Mouse (Mus musculus) MEL (cell line): ENCODE measurements around the gene Casz1. TPM values are rescaled to one million over a fixed set of nuclear protein-coding genes. Genes with fewer than 3 reads are reported as not detected.

ENCODE experiments used
- DNase-seq: peaks from one replicate; pipeline ENCODE4 v3.0.0; 2011; ENCODE audit warnings: low read depth, low spot score
- H3K27ac ChIP-seq: 2 replicates; pipeline ENCODE4 v1.5.1; 2012; ENCODE audit warnings: low read depth, mild to moderate bottlenecking, control low read depth, low read length, moderate library complexity; ENCODE audit not compliant: control insufficient read depth
- H3K27me3 ChIP-seq, 2 experiments: fragments of 150-350 bp in 1 of 2; sonication (generic) in 1 of 2; 2 replicates each; pipeline ENCODE4 v1.6.1; 2012; ENCODE audit warnings: low read length in 2 of 2, mild to moderate bottlenecking in 2 of 2, improper control_type of control experiment in 1 of 2, moderate library complexity in 1 of 2; ENCODE audit not compliant: insufficient read depth in 2 of 2, control insufficient read depth in 1 of 2
- H3K36me3 ChIP-seq, 2 experiments: 2 replicates each; pipeline ENCODE4 v1.6.1; 2012 to 2014; ENCODE audit warnings: low read length in 2 of 2, improper control_type of control experiment in 1 of 2, inconsistent platforms in 1 of 2, mild to moderate bottlenecking in 1 of 2; ENCODE audit not compliant: insufficient read depth in 2 of 2, control insufficient read depth in 1 of 2
- H3K4me1 ChIP-seq, 2 experiments: fragments of 150-350 bp in 1 of 2; sonication (generic) in 1 of 2; 2 replicates each; pipeline ENCODE4 v1.6.1; 2012; ENCODE audit warnings: low read length in 2 of 2, improper control_type of control experiment in 1 of 2, mild to moderate bottlenecking in 1 of 2; ENCODE audit not compliant: insufficient read depth in 2 of 2, control insufficient read depth in 1 of 2
- H3K4me3 ChIP-seq, 2 experiments: fragments of 150-350 bp in 1 of 2; sonication (generic) in 1 of 2; 2 replicates each; pipeline ENCODE4 v1.5.1; 2012; ENCODE audit warnings: low read depth in 2 of 2, low read length in 2 of 2, mild to moderate bottlenecking in 2 of 2, moderate library complexity in 2 of 2, control low read depth in 1 of 2, improper control_type of control experiment in 1 of 2; ENCODE audit not compliant: control insufficient read depth in 1 of 2, insufficient read depth in 1 of 2
- H3K79me2 ChIP-seq: 2 replicates; pipeline ENCODE4 v1.6.1; 2012; ENCODE audit warnings: mild to moderate bottlenecking, low read length, moderate library complexity; ENCODE audit not compliant: control insufficient read depth, poor library complexity, insufficient read depth
- H3K9ac ChIP-seq: 2 replicates; pipeline ENCODE4 v1.6.1; 2012; ENCODE audit warnings: low read depth, mild to moderate bottlenecking, control low read depth, low read length, moderate library complexity; ENCODE audit not compliant: control insufficient read depth, poor library complexity, severe bottlenecking
- H3K9me3 ChIP-seq: fragments of 150-350 bp; sonication (generic); replicated peaks from 2 replicates; pipeline ENCODE4 v1.6.1; 2012; ENCODE audit warnings: mild to moderate bottlenecking, low read length, improper control_type of control experiment, moderate library complexity; ENCODE audit not compliant: insufficient read depth
- BHLHE40 ChIP-seq: IDR thresholded peaks from 2 replicates; pipeline ENCODE4 v1.6.1; 2012; ENCODE audit warnings: low read depth, mild to moderate bottlenecking, inconsistent platforms, low read length, improper control_type of control experiment, borderline replicate concordance
- EP300 ChIP-seq, 2 experiments: IDR thresholded peaks; 2 replicates each; pipeline ENCODE4 v1.6.1; 2011; ENCODE audit warnings: improper control_type of control experiment in 2 of 2, low read length in 2 of 2, low read depth in 1 of 2, mild to moderate bottlenecking in 1 of 2
- GABPA ChIP-seq: IDR thresholded peaks from 2 replicates; pipeline ENCODE4 v1.6.1; 2012; ENCODE audit warnings: low read depth, mild to moderate bottlenecking, inconsistent platforms, low read length, improper control_type of control experiment, moderate library complexity
- GATA1 ChIP-seq: IDR thresholded peaks from 2 replicates; pipeline ENCODE4 v1.6.1; 2011; ENCODE audit warnings: low read depth, low read length, improper control_type of control experiment
- MAFK ChIP-seq: IDR thresholded peaks from 2 replicates; pipeline ENCODE4 v1.6.1; 2011; ENCODE audit warnings: low read depth, mild to moderate bottlenecking, low read length, improper control_type of control experiment, borderline replicate concordance
- MAZ ChIP-seq: IDR thresholded peaks from 2 replicates; pipeline ENCODE4 v1.6.1; 2012; ENCODE audit warnings: low read depth, mild to moderate bottlenecking, inconsistent platforms, low read length, improper control_type of control experiment
- MEF2A ChIP-seq: IDR thresholded peaks from 2 replicates; pipeline ENCODE4 v1.6.1; 2014; ENCODE audit warnings: low read depth, mild to moderate bottlenecking, inconsistent platforms, low read length, improper control_type of control experiment; ENCODE audit not compliant: poor library complexity, insufficient replicate concordance, severe bottlenecking; ENCODE audit errors: extremely low read depth
- MXI1 ChIP-seq: IDR thresholded peaks from 2 replicates; pipeline ENCODE4 v1.6.1; 2011; ENCODE audit warnings: mild to moderate bottlenecking, low read depth, low read length, improper control_type of control experiment
- NELFE ChIP-seq: IDR thresholded peaks from 2 replicates; pipeline ENCODE4 v1.6.1; 2011; ENCODE audit warnings: low read depth, low read length, improper control_type of control experiment
- NRF1 ChIP-seq: IDR thresholded peaks from 2 replicates; pipeline ENCODE4 v1.6.1; 2014; ENCODE audit warnings: low read depth, mild to moderate bottlenecking, inconsistent platforms, low read length, improper control_type of control experiment, moderate library complexity; ENCODE audit not compliant: poor library complexity, insufficient read depth, severe bottlenecking
- RCOR1 ChIP-seq: IDR thresholded peaks from 2 replicates; pipeline ENCODE4 v1.6.1; 2012; ENCODE audit warnings: low read depth, mild to moderate bottlenecking, inconsistent platforms, low read length, improper control_type of control experiment
- TCF12 ChIP-seq: IDR thresholded peaks from 2 replicates; pipeline ENCODE4 v1.6.1; 2014; ENCODE audit warnings: low read depth, mild to moderate bottlenecking, inconsistent platforms, low read length, improper control_type of control experiment, moderate library complexity
- USF2 ChIP-seq, 2 experiments: IDR thresholded peaks; 2 replicates each; pipeline ENCODE4 v1.6.1; 2011 to 2012; ENCODE audit warnings: improper control_type of control experiment in 2 of 2, low read length in 2 of 2, borderline replicate concordance in 1 of 2, inconsistent platforms in 1 of 2, low read depth in 1 of 2, mild to moderate bottlenecking in 1 of 2; ENCODE audit not compliant: insufficient read depth in 1 of 2
- ZNF384 ChIP-seq: IDR thresholded peaks from 2 replicates; pipeline ENCODE4 v1.6.1; 2012; ENCODE audit warnings: low read depth, mild to moderate bottlenecking, inconsistent platforms, low read length, improper control_type of control experiment
- polyA plus RNA-seq, 2 experiments: library from polyadenylated mRNA; stranded (reverse) in 1 of 2; unstranded in 1 of 2; fragments of >175 nt in 1 of 2; fragments of >200 nt in 1 of 2; gene quantifications; 2 replicates each; pipeline versions ENCODE4 v1.2.1 to v1.2.4; 2012; ENCODE audit warnings: low replicate concordance in 2 of 2, low read depth in 1 of 2; ENCODE audit not compliant: insufficient read length in 2 of 2, insufficient read depth in 1 of 2, missing spikeins in 1 of 2
- total RNA-seq: library from RNA; depleted of rRNA; stranded (reverse); fragments of 300-350 nt; gene quantifications from 2 replicates; pipeline ENCODE4 v1.2.3, GENCODE M21; 2012

Casz1 gene
- total and polyA plus RNA-seq, 3 experiments, result 1.3 to 3.2 TPM; not detected in 1

- TF ChIP-seq MAZ (no peak), NRF1 (no peak), MXI1 (no peak), GABPA (no peak), TCF12 (no peak), NELFE (no peak), EP300 (IDR thresholded peaks at IDR 0.05; ENCODE audit: low read depth in 1 of 2, low read length in 2 of 2) (no peak), USF2 (IDR thresholded peaks at IDR 0.05; ENCODE audit: borderline replicate concordance in 1 of 2, insufficient read depth in 1 of 2, low read depth in 1 of 2, low read length in 2 of 2) (no peak), ZNF384 (no peak)
- no peak overlapping the region for H3K27ac ChIP-seq
- no peaks in the 10 kb centered on the region for H3K4me1 ChIP-seq
- peaks cover 0 to 3% of the 10 kb centered on the region in 2 experiments; a peak in 1 of 4 replicates for H3K27me3 ChIP-seq
- H3K9ac ChIP-seq, result no peak overlapping the region
- no peak overlapping the region for H3K4me3 ChIP-seq
- DNase-seq, result no peak
- H3K9me3 ChIP-seq, result no peaks in the 10 kb centered on the region
- H3K79me2 ChIP-seq, result no peaks in the 10 kb centered on the region
- no peaks in the 10 kb centered on the region for H3K36me3 ChIP-seq
Observed at GRCm38 (mm10) chr4:148869566-148869965, 65.3 kb downstream of the Casz1 start.

GRCm38 (mm10) chr4:148870496-148870895 is 66.3 kb downstream of the Casz1 start:
- H3K4me3 ChIP-seq, result no peak overlapping the region
- H3K27ac ChIP-seq, result no peak overlapping the region
- no peaks in the 10 kb centered on the region for H3K9me3 ChIP-seq
- no peak overlapping the region for H3K9ac ChIP-seq
- no peaks in the 10 kb centered on the region for H3K4me1 ChIP-seq
- H3K36me3 ChIP-seq, result no peaks in the 10 kb centered on the region
- TF ChIP-seq MEF2A, result no peak
- TF ChIP-seq GATA1, result no peak
- TF ChIP-seq MAZ, result no peak
- no peak for TF ChIP-seq BHLHE40
- TF ChIP-seq MAFK, result no peak
- no peak for TF ChIP-seq RCOR1
- no peaks in the 10 kb centered on the region for H3K79me2 ChIP-seq
- peaks cover 0 to 3% of the 10 kb centered on the region in 2 experiments; a peak in 1 of 4 replicates for H3K27me3 ChIP-seq
- no peak for DNase-seq
